Mouse (Mus musculus): ENCODE results near the gene Ccdc169. TPM values are rescaled to one million over a fixed set of nuclear protein-coding genes. Genes with fewer than 3 reads are reported as not detected.

Gene Ccdc169
- polyA plus RNA-seq, 1 experiment = not detected

DNA sequence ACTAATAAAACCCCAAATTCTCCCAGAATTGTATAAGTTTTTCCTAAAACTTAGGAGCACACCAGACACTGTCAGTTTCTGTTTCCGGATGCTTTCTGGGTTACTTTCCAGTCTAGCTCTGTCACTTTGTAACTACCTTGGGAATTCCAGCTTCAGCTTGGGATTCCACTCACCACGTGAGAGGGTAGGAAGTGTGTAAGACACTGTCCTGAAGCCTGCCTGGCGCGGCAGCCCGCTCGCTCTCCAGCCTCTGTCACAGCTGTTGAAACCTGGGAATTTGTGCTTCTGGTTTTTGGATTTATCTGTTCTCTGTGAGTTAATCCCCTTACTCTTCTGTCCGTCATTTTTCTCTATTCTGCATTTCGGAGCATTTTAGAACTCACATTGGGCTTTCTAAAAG lies 21.1 kb upstream of the Ccdc169 start:
- peaks cover 60% of the 10 kb centered on the region for H3K4me1 ChIP-seq
- no peaks in the 10 kb centered on the region for H3K27me3 ChIP-seq (replicated peaks)
- TF ChIP-seq FLI1 (IDR thresholded peaks at IDR 0.05; ENCODE audit: low read length) = no peak
- H3K36me3 ChIP-seq (replicated peaks; ENCODE audit: low read length) = peaks cover 49% of the 10 kb centered on the region
- H3K4me3 ChIP-seq (replicated peaks) = no peak overlapping the region
- peaks cover 7% of the 10 kb centered on the region; the same call in 1 of the 2 replicates for H3K9me3 ChIP-seq

DNA sequence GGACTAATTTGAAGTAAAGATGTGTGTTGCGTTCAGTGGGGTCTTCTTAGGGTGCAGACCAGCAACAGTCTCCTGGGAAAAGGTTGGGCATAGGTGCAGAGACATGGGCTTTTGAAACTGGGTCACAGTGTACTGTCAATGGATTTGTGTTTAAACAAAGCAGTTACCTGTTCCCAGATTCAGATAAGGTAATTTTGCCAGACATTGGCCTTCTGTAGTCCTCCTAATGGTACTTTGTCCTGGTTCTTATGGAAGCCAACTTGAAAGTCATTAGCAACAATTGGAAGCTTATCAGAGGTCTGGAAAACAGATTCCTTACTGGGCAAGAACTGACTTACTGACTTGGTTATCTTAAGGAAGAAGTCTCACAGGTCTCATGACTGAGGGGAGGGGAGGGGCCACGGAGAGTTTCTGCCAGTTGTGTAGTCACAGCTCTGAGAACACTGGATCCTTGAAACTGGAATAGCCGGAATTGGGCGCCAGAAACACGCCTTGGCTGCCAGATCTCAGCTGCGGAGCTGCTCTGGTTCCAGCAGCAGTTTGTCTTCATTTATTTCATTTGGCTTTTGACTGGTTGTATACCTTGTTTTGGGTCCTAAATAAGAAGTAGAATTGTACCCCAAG lies 17.8 kb upstream of the Ccdc169 start:
- H3K4me1 ChIP-seq = peaks cover 49% of the 10 kb centered on the region
- TF ChIP-seq FLI1 (IDR thresholded peaks at IDR 0.05; ENCODE audit: low read length) (no peak), GATA1 (IDR thresholded peaks at IDR 0.05; ENCODE audit: borderline replicate concordance, low read length) (no peak)
- peaks cover 7% of the 10 kb centered on the region; the same call in 1 of the 2 replicates for H3K9me3 ChIP-seq
- H3K36me3 ChIP-seq (replicated peaks; ENCODE audit: low read length) = peaks cover 80% of the 10 kb centered on the region
- no peak overlapping the region for H3K4me3 ChIP-seq (replicated peaks)
- H3K27me3 ChIP-seq (replicated peaks) = no peaks in the 10 kb centered on the region

DNA sequence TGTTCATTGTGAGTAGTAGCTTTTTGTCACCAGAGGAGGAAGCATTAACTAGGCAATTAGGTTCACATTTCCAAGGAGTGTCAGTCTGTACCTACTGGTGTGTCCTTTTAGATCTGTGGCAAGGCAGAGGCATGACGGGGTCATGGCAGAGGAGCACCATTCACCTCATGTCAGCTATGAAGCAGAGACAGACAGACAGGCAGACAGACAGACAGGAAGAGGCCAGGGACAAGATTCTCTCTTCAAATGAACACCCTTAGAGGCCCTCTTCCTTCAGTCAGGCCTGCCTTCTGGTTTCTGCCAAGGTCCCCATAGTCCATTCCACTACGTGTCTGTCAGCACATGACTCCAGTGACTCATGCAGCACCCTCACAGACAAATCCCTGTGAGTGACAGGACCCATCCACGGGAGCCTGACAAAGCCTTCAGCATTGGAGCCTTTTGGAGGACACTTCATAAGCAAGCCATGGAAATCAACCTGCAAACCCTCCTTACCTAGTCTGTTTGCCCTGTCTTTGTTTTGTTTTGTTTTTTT lies 14.7 kb upstream of the Ccdc169 start:
- H3K9me3 ChIP-seq = 0 out of 2 replicates have a peak, but pooled peaks cover 1% of the 10 kb centered on the region
- peaks cover 30% of the 10 kb centered on the region for H3K4me1 ChIP-seq
- no peaks in the 10 kb centered on the region for H3K27me3 ChIP-seq (replicated peaks)
- H3K4me3 ChIP-seq (replicated peaks) = no peak overlapping the region
- no peak for TF ChIP-seq GATA1 (IDR thresholded peaks at IDR 0.05; ENCODE audit: borderline replicate concordance, low read length)
- no peak for TF ChIP-seq FLI1 (IDR thresholded peaks at IDR 0.05; ENCODE audit: low read length)
- peaks cover 93% of the 10 kb centered on the region for H3K36me3 ChIP-seq (replicated peaks; ENCODE audit: low read length)

DNA sequence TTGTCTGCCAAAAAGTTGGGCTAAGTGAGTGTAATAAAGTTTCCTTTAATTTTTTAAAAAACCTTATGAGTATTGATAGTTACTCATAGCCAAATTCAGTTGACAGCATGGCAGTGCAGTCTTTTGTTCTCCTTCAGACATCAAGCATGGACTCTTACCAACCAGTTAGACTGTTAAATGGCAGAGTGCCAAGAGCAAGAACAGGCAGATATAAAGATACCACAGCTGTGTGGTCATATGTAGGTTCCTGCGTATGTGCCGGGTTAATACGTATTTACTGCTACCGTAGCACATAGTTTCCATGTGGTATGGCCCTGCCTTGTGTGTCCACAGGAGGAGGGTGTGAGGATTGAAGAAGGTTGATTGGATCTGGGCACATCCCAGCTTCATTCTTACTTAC lies 14.1 kb upstream of the Ccdc169 start:
- no peaks in the 10 kb centered on the region for H3K27me3 ChIP-seq (replicated peaks)
- H3K9me3 ChIP-seq = no peaks in the 10 kb centered on the region
- no peak for TF ChIP-seq FLI1 (IDR thresholded peaks at IDR 0.05; ENCODE audit: low read length)
- no peak for TF ChIP-seq GATA1 (IDR thresholded peaks at IDR 0.05; ENCODE audit: borderline replicate concordance, low read length)
- H3K36me3 ChIP-seq (replicated peaks; ENCODE audit: low read length) = peaks cover 93% of the 10 kb centered on the region
- no peak overlapping the region for H3K4me3 ChIP-seq (replicated peaks)
- H3K4me1 ChIP-seq = peaks cover 30% of the 10 kb centered on the region

DNA sequence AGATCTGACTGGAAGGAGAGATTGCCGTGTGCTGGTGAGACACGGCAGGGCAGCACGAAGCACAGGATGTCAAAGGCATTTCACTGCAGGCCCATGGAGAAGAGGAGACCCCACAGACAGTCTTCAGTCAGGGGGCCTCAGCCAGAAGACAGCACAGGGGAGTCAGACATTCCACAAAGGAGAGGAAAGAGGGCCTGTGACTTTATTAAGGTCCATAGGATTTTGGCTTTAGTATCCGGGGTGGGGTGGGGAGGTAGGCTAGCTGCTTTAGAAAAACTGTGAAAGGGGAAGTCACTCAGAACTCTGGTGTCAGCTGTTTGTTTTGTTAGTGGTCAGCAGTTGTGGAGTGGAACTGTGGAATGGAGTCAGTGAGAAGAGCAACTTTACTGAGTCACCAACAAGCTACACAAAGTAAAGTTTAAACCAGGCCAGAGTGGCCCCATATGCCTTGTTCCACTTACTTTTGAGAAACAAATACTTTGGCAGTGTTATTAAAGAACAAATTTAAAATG lies 7.9 kb upstream of the Ccdc169 start:
- H3K4me1 ChIP-seq = peaks cover 7% of the 10 kb centered on the region; the same call in 1 of the 2 replicates
- TF ChIP-seq FLI1 (IDR thresholded peaks at IDR 0.05; ENCODE audit: low read length) (no peak), GATA1 (IDR thresholded peaks at IDR 0.05; ENCODE audit: borderline replicate concordance, low read length) (no peak)
- H3K9me3 ChIP-seq = no peaks in the 10 kb centered on the region
- peaks cover 98% of the 10 kb centered on the region for H3K36me3 ChIP-seq (replicated peaks; ENCODE audit: low read length)
- no peak overlapping the region for H3K4me3 ChIP-seq (replicated peaks)
- no peaks in the 10 kb centered on the region for H3K27me3 ChIP-seq (replicated peaks)

DNA sequence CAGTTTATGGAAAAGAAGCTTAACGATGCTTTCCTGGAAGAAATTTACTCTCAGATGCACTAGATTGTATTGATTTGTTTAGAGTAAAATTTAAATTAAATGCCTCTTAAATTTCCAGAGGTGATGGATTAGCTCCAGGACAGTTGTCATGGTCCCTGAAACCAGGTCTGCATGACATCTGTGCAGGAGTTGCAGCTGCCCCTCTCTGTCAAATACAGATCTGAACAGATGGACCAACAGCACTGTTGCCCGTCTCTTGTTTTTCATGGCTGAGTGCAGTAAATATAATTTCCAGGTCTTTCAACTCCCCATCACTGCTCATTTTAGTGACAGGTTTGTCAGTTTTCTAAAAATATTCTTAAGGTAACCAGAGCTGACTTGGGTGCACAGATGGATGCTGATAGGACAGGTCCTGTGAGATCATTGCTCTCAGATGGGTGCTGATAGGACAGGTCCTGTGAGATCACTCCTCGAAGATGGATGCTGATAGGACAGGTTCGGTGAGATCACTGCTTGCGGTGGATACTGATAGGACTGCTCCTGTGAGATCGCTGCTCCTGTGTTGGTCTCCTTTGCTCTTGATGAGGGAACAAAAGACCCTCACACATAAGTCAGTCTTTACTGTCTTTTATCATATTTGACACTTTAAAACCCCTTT lies 5.4 kb upstream of the Ccdc169 start:
- H3K4me3 ChIP-seq (replicated peaks) = no peak overlapping the region
- no peaks in the 10 kb centered on the region for H3K9me3 ChIP-seq
- 0 out of 2 replicates have a peak, but pooled peaks cover 4% of the 10 kb centered on the region for H3K4me1 ChIP-seq
- TF ChIP-seq GATA1 (IDR thresholded peaks at IDR 0.05; ENCODE audit: borderline replicate concordance, low read length) (no peak), FLI1 (IDR thresholded peaks at IDR 0.05; ENCODE audit: low read length) (no peak)
- peaks cover 99% of the 10 kb centered on the region for H3K36me3 ChIP-seq (replicated peaks; ENCODE audit: low read length)
- H3K27me3 ChIP-seq (replicated peaks) = no peaks in the 10 kb centered on the region

DNA sequence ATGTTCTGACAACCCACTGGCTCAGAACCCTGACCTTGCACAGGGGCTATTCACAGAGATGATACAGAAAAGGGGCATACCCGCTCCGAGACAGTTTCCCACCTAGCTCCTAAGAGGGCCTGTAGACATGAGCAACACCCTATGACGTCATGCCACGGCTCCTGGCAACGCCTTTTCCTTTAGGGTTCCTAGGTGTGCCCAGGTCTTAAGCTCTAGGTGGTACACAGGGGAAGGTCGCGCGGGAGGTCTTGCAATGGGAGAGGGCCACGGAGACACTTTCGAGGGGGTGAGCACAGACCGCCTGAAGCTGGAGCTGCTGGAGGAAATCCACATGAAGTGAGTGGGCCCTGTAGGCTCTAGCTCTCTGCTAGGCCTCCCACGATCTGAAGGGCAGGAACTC lies 2.7 kb downstream of the Ccdc169 start:
- TF ChIP-seq FLI1 (IDR thresholded peaks at IDR 0.05; ENCODE audit: low read length) (no peak), GATA1 (IDR thresholded peaks at IDR 0.05; ENCODE audit: borderline replicate concordance, low read length) (no peak)
- Histone ChIP-seq H3K4me3 (replicated peaks) (no peak overlapping the region), H3K9me3 (no peaks in the 10 kb centered on the region), H3K4me1 (no peaks in the 10 kb centered on the region), H3K27me3 (replicated peaks) (no peaks in the 10 kb centered on the region), H3K36me3 (replicated peaks; ENCODE audit: low read length) (peaks cover 29% of the 10 kb centered on the region)

DNA sequence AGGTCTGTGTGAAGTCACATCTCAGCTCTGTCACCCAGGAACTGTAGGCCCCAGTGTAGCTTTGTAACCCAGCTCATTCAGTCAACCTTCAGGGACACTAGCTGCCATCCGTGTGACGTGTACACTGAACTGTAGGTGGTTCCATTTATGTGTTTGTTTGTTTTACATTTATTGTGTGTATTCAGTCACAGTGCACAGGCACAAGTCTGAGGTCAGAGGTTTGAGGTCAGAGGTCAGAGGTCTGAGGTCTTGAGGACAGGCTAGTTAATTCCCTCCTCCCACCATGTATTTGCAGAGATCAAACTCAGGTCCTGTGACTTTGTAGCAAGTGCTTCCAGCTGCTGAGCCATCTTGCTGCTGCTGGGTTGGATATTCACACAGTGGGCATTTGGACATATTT lies 4.3 kb downstream of the Ccdc169 start:
- H3K9me3 ChIP-seq = no peaks in the 10 kb centered on the region
- peaks cover 13% of the 10 kb centered on the region for H3K36me3 ChIP-seq (replicated peaks; ENCODE audit: low read length)

DNA sequence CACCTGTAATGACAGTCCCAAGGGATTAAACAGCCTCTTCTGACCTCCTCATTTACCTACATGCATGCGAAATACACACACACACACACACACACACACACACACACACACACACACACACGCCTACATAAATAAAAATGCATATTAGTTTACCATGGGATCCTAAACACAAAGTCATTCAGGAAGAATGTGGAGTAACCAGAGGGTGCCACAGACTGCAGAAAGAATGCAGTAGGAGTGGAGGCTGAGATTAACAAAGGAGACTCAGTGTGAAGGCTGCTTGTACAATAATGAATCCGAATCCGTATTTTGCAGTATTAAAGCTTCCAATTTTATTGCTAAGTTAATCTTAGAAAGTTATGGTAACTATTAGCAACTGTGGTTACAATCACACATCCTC lies 7.8 kb downstream of the Ccdc169 start:
- Histone ChIP-seq H3K36me3 (replicated peaks; ENCODE audit: low read length) (no peaks in the 10 kb centered on the region), H3K27me3 (replicated peaks) (no peaks in the 10 kb centered on the region), H3K4me1 (no peaks in the 10 kb centered on the region), H3K9me3 (no peaks in the 10 kb centered on the region), H3K4me3 (replicated peaks) (no peak overlapping the region)
- no peak for TF ChIP-seq FLI1 (IDR thresholded peaks at IDR 0.05; ENCODE audit: low read length)
- TF ChIP-seq GATA1 (IDR thresholded peaks at IDR 0.05; ENCODE audit: borderline replicate concordance, low read length) = no peak

More for the DNA sequence above, 4.3 kb downstream of the Ccdc169 start:
- no peaks in the 10 kb centered on the region for H3K4me1 ChIP-seq
- TF ChIP-seq FLI1 (IDR thresholded peaks at IDR 0.05; ENCODE audit: low read length) (no peak), GATA1 (IDR thresholded peaks at IDR 0.05; ENCODE audit: borderline replicate concordance, low read length) (no peak)
- no peak overlapping the region for H3K4me3 ChIP-seq (replicated peaks)
- H3K27me3 ChIP-seq (replicated peaks) = no peaks in the 10 kb centered on the region

DNA sequence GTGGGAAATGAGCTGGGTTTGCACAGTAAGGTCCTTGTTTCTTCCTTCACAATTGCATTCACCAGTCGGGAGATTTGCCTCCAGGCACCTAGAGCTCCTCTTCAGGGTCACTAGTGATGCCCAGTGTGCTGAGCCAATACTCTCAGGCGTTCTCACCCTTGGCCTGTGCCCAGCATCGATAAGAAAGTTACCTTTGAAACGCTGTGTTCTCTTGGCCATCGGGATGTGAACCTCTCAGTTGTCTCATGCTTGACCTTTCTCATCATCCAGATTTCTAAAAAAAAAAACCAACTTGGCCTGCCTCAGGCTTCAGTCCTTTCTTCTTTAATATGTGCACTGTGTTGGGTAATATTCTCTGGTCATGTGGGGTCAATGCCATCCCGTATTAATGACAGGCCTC lies 9.3 kb downstream of the Ccdc169 start:
- H3K36me3 ChIP-seq (replicated peaks; ENCODE audit: low read length) = no peaks in the 10 kb centered on the region
- no peaks in the 10 kb centered on the region for H3K27me3 ChIP-seq (replicated peaks)
- TF ChIP-seq GATA1 (IDR thresholded peaks at IDR 0.05; ENCODE audit: borderline replicate concordance, low read length) = no peak
- TF ChIP-seq FLI1 (IDR thresholded peaks at IDR 0.05; ENCODE audit: low read length) = no peak
- H3K4me3 ChIP-seq (replicated peaks) = no peak overlapping the region
- H3K4me1 ChIP-seq = no peaks in the 10 kb centered on the region
- H3K9me3 ChIP-seq = no peaks in the 10 kb centered on the region

All from megakaryocyte, embryonic 14.5 days (primary cell).